Mouse (Mus musculus) cerebellum, postnatal 4 days (tissue): ENCODE results near the gene Pif1.

ENCODE experiments used
- DNase-seq, 2 experiments: peaks; one replicate each; pipeline ENCODE4 v3.0.0; 2022; ENCODE audit warnings: low spot score in 2 of 2, mixed read lengths in 1 of 2

Pif1 gene

DNA sequence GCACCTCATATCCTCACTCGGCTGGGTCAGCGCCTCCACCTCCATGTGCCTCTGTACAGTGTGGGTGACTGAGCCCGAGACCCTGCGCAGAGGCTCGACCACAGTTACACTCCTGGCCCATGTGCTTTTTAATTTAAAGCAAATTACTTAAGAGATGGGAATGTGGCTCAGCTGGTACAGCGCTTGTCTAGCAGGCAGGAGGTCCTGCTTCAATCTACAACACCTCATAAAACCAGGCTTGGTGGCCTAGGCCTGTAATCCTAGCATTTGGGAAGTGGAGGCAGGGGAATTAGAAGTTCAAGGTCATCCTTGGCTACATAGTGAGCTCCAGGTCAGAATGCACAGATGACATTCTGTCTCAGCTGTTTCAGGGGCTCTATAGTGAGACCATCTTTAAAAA lies 28.2 kb upstream of the Pif1 start:
- DNase-seq, result no peak

DNA sequence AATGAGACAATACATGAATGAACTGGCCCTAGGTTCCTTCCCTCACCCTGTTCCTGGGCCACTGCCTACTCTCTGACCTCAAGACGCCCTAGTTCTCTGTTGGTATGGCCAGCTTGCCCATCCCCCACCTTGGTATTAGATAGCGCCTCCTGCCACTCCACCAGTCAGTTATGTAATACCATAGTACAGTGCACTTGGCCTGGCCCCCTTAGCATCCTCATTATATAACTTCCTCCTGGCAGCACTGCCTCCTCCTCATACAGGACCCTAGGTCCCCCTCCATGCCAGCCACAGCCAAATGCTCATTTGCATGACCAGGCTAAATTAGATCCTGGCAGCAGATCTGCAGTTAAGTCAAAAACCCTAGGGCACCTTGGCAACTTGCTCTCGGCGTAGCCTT lies 25.9 kb upstream of the Pif1 start:
- DNase-seq, result peak in 1 of 2 experiments; percentile 38

DNA sequence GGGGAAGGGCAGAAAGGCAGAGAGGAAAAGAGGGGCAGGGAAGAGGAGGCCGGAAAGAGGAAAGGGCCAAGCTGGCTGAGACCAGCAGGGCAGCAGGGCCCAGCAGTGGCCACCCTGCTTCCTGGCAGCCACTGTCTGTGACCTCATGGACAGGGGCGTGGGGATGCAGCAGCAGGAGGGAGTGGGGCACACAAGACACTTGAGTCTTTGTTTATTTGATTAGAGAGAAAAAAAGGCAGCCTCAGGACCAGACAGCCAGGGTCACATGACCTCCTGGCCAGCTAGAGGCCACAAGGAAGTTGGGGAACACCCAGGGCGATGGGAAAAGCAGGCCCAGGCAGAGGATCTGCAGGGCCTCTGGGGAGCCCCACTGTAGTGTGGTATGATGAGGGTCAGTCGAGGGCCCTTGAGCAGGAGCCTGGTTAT lies 24.9 kb upstream of the Pif1 start:
- peak in 1 of 2 experiments; percentile 54 for DNase-seq

DNA sequence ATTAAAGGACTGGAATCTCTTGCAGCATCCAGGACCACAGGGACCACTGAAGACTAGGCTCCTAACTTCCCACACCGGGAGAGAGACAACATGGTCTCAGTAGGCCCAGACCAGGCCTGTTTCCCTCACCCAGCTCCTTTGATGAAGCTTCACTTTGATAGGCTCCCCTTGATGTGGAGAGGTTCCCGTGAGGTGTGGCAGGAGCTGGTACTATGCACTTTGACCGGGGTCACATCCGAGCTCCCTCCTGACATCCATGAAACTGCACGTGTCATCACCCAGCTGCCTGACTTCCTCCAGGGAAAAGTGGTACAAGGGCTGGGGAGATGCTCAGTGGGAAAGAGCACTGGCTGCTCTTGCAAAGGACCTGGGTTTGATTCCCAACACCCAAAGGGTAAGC lies 23.9 kb upstream of the Pif1 start:
- DNase-seq, result no peak

DNA sequence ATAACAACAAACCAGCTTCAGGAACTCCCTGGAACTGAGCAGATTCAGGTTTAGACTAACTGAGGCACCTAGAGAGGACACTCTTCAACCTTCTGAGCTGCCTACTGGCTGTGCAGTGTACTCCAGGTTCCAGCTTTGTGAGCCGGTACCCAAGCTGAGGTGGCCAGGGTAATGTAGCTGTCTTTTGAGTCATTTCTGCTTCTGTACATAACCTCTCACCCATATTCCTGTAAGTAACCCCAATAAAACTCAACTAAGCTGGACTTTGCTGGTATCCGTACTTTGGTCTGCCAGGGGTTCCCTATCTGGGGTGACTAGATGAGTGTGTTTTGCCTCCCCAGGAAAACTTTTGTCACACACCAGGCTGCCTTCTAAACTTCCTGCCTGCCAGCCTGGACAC lies 22.3 kb upstream of the Pif1 start:
- no peak for DNase-seq

DNA sequence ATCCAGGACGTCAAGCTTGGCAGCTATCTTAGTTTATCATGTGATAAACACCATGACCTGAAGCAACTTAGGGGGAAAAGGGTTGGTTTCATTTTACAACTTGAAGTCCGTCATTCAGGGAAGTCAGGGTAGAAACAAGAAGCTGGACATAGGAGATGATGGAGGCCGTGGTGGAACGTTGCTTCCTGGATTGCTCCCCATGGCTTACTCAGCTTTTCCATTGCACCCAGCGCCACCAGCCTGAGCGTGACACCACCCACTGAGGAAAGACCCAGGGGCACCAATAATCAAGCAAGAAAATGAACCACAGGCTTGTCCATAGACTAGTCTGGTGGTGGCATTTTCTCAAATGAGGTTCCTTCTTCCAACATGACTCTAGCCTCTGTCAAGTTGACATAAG lies 18.2 kb upstream of the Pif1 start:
- DNase-seq, result no peak

DNA sequence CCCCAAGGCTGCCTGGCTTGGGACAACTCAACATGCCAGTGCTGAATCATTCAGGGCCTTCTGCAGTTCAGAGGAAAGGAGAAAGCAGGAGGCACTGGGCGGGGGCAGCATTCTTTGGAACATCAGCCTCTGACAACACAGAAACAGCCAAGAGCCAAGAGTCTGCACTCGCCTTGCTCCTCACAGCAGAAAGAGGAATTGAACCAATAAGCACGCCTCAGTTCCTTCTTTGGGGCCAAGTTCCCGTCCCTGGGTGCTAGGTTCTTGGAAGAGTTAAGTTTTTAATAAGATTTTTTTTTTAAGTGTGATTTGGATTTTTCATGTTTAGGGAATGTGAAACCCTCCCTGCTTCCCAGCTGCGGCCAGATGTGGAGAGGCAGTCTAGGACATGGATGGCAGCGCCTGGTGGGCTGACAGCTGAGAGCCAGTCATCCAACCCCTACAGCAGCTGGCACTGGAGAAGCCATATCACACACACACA lies 17.4 kb upstream of the Pif1 start:
- no peak for DNase-seq

DNA sequence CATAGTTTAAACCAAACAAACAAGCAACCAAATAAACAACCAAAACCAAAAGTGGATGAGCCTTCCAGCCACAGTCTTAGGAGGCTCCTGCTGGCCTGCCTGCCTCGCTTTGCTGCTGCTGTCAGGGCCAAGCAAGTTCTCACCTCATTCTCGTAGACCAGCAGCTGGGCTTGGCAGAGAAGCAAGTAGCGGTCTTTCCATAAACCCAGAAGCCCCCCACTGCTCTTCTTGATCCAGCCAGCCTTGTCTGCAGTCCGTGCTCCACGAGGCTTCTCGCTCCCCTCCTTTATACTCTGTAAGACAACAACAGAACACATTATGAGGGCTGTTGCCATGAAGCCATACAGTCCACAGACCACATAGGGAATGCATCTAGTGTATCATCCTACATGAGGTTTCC lies 14.1 kb upstream of the Pif1 start:
- DNase-seq, result no peak

DNA sequence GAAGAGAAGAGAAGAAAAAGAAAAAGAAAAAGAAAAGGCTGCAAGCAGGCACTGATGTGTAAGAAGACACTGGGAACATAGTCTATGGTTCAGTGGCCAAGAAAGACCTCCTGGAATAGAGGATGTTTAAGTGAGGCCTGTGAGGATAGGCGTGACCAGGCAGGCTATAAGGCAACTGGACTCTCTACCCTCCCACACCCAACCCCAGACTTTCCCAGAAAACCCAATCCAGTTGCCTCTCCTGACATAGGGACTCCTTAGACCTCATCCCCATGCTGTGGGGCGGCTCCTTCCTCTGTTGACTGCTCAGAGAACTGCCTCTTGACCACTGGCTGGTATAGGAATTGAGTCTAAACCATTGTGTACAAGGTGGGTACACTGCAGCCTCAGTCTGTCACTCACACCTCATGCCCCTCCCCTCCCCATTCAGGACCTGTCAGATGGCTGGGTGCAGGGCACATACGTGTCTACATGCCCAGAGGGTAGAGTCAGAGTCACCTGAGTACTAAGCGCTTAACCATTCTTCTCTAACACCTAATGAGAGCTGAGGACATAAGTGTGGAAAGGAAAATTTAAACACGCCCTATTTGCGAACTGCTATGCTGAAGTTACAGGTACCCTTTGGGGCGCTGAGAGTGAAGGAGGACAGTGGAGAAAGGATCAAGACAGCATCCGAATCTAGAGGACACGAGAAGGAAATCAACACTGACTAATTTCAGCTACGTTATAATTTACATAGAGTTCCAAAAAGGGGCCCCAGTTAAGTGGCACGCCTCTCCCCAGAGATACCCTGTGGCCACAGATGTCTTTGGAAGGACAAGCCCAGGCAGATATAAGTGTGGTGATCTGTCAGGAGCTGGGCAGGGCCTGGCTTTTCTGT lies 12.2 kb upstream of the Pif1 start:
- no peak for DNase-seq

DNA sequence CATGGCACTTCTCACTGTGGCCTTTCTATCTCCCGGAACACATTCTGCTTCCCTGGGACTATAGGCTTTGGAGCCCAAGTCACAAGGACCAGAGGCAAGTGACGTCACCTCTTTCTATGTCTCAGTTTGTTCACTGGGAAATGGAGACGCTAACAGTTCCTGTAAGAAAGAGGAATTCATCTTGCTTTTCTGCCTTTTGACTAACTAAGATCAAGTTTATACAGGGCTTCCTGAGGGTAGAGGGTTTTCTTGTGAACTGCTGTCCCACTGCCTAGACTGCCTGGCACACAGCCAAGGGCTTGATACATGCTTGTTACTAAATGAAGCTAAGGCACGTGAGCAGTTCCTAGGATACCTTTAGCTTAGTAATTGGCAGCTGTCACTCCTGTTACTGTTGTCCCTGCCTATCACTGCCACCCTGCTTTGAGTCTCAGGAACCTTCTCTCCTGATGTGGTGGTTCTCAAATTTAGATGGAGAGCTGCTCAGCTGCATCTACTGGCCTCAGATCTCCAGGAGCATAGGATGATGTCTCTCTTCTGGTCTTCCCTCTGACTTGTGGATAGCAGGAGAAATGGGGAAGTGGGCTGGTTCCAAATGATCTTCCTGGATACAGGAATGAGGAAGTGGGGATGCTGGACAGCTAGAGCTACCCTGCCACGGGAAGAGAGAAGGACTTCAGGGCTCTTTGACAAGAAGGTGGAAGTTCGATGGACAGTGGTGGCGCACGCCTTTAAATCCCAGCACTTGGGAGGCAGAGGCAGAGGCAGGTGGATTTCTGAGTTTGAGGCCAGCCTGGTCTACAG lies 11.4 kb upstream of the Pif1 start:
- peak in 1 of 2 experiments; percentile 36 for DNase-seq

DNA sequence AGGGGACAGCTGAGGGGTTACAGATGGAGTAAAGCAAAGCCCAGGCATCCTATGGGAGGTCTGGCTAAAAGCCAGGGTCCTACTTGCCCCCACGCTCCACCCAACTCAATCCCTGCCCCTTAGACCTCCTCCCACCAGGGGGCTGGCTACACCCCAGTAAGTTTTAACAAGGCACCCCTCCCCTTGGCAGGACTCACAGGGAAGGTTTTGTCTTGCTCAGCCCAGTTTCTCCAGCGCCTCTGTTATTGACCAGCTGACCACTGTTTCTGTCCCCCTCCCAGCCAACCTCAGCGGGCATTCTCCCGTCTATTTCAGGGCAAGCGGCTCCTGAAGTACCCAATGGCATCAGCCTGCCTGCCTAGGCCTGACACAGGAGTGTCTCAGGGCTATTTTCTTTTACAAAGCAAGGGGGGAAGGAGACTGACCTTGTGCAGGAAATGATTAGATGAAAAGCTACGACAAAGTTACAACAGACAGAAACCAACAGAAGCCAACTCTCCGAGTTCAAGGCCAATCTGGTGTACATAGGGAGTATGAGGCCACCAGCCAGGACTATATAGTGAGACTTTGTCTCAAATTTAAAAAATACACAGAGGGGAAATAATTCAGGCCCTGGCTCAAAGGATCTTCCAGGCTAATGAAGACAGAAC lies 10.0 kb upstream of the Pif1 start:
- DNase-seq, result peak in 1 of 2 experiments; percentile 37

DNA sequence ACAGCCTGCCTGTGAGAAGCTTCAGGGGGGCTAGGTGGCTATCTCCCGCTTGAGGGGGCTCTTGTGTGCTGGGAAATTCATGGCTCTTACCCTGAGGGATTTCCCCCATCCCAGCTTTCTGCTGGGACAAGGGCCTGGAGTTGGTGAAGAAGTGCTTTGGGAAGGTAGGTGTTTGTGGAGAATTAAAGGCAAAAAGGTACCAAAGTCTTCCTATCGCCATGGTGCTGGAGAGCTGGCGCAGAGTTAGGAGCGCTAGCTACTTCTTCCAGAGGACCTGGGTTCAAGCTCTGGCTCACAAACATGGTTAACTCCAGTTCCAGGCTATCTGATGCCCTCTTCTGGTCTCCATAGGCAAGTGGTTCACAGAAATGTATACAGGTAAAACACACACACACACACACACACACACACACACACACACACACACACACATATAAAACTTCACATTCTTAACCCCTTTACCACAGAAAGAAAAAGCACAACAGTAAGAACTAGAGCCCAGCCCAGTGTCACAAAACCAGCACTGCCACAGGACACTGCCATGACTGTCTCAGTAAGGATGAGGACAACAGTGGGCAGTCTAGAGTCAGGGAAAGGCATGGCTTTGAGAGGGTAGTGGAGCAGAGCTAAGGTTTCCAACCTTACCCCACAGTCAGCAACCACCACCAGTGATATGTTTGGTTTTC lies 9.3 kb upstream of the Pif1 start:
- DNase-seq, result no peak

DNA sequence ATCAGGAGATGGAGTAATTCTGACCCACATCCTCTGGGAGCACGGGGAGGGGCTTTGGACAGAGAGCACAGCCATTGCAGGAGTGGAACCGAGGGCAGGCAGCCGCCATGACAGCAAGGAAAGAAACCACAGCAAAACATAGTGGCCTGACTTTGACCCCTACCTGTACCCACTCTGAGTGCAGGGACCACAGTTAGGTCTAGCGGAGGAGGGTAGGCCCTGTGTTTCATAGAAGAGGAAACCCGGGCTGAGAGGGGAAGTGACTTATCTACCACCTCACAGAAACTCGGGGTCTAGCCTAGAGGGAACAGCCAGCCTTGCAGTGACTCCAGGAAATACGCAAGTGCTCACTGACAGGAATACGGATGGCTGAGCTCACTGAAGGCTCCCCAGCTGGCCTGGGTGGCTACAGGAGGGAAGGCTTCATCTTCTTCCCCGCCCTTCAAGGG lies 8.1 kb upstream of the Pif1 start:
- DNase-seq, result no peak

DNA sequence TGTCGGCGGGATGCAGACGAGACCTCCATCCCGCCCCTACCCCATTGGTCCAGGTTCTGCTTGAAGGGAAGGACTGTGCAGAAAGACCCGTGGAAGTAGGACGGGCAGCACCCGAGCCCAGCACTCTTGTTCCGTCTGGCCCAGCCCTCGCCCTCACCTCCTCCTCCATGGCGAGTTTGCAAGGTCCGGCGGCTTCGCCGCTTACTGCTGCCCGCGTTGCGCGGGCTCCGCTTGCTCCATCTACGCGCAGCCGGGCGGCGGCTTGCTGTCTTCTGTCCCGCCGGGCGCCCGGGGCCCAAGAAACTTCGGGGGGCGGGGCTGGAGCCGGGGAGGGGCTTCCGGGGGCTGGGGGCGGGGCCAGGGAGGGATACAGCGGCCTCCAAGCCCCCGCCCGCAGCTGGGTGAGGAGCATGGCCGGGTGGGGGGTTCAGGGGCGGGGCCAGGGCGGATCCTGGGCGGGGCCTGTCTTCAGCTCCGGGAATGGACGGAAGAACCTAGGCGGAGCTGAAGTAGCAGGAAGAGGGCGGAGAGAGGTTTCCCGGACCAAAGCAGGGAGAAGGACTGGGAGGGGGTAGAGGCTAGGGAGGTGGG lies 7.1 kb upstream of the Pif1 start, which contains the start of gene Plekho2:
Gene Plekho2, minus strand, starts transcription at position 260 of the 591 bp plus-strand sequence.
- peak; percentile 59 to 93 for DNase-seq

DNA sequence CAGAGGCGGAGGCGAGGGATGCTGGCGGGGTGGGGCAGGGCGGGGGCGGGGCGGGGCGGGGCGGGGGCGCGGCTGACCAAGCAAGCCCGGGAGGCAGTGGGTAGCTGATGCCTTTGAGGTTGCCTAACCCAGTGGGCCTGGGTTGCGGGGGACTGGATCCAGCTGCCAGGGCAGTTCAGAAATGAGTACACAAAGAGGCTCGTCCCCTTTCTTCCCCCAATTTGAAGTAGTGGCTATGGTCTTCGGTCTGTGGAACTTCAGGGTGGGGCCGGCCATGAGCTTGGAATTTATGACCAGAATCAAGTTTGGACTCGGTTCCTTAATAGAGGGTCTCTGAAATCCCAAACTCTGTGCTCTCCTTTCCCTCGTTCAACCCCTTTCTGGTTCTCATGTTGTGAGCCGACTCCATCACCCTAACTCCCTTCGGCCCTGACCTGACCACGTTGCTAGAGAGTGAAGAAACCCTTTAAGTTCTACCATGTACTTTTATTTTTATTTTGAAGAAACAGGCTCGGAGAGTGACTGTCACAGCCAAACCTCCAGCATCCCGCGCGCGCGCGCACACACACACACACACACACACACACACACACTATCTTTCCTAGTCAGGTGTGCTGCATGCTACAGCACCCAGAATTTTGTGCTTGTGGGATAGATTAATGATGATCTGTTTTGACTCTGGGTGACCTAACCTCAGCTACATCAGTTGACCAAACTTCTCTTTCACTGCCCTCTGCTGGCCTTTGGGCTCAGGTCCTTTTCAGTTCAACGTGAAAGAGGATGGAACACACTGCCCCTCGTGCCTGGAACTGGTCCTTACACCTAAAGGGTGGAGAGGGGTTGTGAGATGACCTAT lies 6.3 kb upstream of the Pif1 start:
- peak; percentile 70 to 86 for DNase-seq

DNA sequence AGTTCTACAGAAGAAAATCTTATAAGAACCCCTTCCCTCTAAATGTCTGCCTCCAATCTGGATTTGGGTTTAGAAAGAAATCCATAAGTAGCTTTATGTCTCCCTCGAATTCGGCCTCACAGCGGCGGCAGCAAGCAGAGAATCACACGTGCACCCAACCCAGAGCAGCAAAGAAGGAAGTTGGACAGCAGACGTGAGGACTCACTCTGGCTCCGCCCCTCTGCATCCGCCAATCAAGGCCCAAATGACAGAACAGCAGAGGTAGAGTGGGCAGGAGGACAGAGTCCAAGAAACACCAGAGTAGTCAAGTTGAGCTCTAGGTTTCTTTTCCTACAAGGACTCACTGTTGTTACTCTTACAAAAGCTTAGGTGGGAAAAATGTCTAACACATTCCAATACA lies 3.9 kb upstream of the Pif1 start:
- DNase-seq, result no peak

DNA sequence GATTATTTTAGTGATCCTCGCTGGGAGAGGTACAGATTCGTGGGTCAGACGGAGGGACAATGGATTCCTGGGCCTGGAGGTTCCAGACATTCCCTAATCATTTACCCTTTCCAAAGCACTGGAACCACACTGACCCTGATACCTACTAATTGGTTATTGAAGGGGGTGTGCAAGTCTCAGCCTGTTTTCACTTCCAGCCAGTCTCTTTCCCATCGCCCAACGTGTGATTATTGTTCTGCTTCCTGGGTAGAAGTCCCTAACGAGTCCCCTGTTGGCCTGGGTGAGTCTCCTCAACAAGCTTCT lies 261 bp downstream of the Pif1 start:
- DNase-seq, result no peak

DNA sequence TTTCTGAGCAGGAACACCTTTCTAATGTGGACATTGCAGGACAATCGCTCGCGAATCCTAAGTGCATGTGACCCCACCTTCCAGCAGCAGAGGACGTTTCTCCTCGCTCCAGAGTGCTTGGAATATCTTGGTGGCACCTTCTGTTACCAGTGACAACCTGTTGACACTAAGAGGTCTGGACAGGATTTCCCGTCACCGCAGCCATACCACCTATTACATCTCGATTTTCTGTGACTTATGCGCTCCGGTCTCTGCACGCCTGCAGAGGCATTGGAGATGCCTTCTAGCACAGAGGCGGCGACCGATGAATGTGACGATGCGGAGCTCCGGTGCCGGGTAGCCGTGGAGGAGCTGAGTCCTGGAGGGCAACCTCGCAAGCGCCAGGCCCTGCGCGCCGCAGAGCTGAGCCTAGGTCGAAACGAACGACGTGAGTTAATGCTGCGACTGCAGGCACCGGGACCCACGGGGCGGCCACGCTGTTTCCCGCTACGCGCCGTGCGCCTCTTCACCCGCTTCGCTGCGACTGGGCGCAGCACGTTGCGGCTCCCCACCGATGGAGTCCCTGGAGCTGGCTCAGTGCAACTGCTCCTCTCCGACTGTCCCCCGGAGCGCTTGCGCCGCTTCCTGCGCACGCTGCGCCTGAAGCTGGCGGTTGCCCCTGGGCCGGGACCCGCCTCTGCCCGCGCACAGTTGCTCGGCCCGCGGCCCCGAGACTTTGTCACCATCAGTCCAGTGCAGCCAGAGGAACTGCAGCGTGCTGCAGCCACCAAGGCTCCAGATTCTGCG lies 806 bp downstream of the Pif1 start:
- no peak for DNase-seq

DNA sequence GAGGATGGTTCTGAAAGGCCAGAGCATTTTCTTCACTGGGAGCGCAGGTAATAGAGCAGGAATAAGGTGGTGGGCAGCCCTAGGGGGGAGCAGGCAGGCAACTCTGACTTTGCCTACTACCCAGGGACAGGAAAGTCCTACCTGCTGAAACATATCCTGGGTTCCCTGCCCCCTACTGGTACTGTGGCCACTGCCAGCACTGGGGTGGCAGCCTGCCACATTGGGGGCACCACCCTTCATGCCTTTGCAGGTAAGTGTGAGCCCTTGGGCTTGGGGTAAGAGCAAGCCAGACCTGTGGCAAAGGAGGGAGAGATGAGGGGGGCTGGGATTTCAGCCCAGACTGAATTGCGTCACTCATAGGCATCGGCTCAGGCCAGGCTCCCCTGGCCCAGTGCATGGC lies 2.1 kb downstream of the Pif1 start:
- no peak for DNase-seq

DNA sequence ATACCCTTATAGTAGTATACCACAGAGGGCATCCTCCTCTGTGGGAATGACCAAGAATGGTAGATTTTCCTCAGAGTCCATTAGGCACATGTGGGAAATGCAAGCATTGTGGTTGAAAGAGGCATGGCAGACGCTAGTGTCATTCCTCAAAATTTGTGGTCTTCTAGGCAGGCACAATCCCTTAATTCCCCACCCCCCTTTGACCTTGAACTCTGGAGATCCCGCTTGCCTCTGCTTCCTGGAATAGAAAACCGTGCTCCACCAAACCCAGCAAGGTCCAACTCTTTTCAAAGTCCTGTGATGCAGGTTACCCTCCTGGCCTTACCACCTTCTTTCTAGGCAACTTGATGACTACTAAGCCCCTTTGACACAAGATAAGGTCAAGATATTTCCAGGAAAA lies 5.8 kb downstream of the Pif1 start:
- DNase-seq, result no peak
